Mouse (Mus musculus): ENCODE results near the gene Adrb1. TPM values are rescaled to one million over a fixed set of nuclear protein-coding genes. Genes with fewer than 3 reads are reported as not detected.

Gene Adrb1
- total RNA-seq, 1 experiment, result 0.36 TPM

DNA sequence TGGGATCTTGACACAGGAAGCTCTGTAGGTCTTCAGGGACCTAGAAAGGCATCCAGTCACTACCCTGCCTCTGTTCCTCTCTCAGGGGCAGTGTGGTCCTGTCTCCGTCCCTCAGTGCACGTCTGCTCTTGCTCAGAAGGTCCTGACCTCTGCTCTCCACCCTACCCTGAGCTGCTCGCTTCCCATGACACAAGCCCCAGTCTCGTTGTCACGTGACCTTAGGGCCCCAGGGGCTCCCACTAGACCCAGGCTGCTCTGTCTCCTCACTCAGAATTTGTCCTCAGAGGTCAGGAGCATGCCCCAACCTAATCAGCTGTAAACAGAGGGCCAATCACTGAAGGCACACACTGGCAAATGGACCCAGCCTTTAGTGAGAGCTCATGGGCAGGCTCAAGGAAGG, 29.5 kb upstream of the Adrb1 start:
- no peak for DNase-seq (ENCODE audit: low read depth, low spot score)
- TF ChIP-seq ZNF384 (IDR thresholded peaks at IDR 0.05; ENCODE audit: low read depth, low read length), result no peak
- no peak for TF ChIP-seq ZC3H11A (IDR thresholded peaks at IDR 0.05; ENCODE audit: borderline replicate concordance, low read depth, low read length)
- no peak for TF ChIP-seq MAFK (IDR thresholded peaks at IDR 0.05; ENCODE audit: insufficient read depth, low read depth, low read length)
- no peak for TF ChIP-seq CHD2 (IDR thresholded peaks at IDR 0.05; ENCODE audit: low read depth, low read length)
- TF ChIP-seq HCFC1 (IDR thresholded peaks at IDR 0.05; ENCODE audit: borderline replicate concordance, insufficient read depth, low read length), result no peak

DNA sequence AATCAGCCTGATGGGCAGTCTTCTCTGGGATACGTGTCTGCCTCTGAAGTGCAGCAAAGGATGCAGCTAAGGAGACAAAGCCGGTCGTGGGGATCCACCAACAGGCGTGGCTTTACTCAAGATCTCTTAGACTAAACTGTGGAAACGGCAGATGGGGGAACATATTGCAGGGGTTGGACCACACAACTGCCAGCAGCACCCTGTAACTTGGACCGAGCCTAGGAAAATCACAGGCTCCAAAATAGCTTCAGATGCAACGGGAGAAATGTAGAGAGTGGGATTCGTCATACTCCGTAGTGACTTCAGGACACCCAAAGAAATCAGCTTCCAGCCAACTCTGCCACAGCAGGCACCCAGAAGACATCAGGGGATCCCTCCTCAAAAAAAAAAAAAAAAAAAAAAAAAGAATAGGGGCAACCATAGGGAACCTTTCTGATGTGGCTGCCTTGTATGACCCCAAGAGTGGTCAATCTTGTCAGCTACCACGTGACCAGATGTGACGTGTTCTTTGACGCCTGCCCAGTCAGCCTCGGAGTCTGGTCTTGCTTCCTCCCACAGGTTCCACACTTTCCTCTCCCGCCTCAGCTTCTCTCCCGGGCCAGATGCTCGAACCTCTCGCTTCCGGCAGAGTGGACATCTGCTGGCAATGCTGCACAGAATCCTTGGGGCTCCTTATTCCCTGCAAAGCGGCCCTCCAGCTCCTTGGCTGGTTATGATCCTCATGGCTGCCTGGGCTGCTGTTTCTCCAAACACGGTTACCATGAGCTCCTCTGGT, 24.4 kb upstream of the Adrb1 start:
- H3K27ac ChIP-seq (ENCODE audit: insufficient read depth, low read depth, low read length, poor library complexity, severe bottlenecking), result no peak overlapping the region
- TF ChIP-seq ZC3H11A (IDR thresholded peaks at IDR 0.05; ENCODE audit: borderline replicate concordance, low read depth, low read length) (no peak), MAFK (IDR thresholded peaks at IDR 0.05; ENCODE audit: insufficient read depth, low read depth, low read length) (no peak), CHD2 (IDR thresholded peaks at IDR 0.05; ENCODE audit: low read depth, low read length) (no peak), ZNF384 (IDR thresholded peaks at IDR 0.05; ENCODE audit: low read depth, low read length) (no peak), HCFC1 (IDR thresholded peaks at IDR 0.05; ENCODE audit: borderline replicate concordance, insufficient read depth, low read length) (no peak)
- no peak overlapping the region for H3K4me3 ChIP-seq (ENCODE audit: insufficient read depth in 1 of 2, low read depth in 1 of 2, low read length in 2 of 2, poor library complexity in 1 of 2, severe bottlenecking in 1 of 2)
- H3K9ac ChIP-seq (ENCODE audit: insufficient read depth, low read depth, low read length, poor library complexity, severe bottlenecking), result no peak overlapping the region
- H3K9me3 ChIP-seq (ENCODE audit: control insufficient read depth, insufficient read depth, low read depth, low read length), result no peaks in the 10 kb centered on the region
- no peaks in the 10 kb centered on the region for H3K4me1 ChIP-seq (ENCODE audit: control insufficient read depth in 2 of 2, insufficient read depth in 2 of 2, low read length in 2 of 2, poor library complexity in 1 of 2)
- in situ Hi-C loops (cut with MboI; ENCODE audit: low sequenced_read_pairs in 2 of 2, unreplicated experiment in 2 of 2), result no loop called here
- H3K36me3 ChIP-seq (ENCODE audit: control insufficient read depth, insufficient read depth, low read length, poor library complexity, severe bottlenecking), result no peaks in the 10 kb centered on the region
- DNase-seq (ENCODE audit: low read depth, low spot score), result no peak

More for the DNA sequence above, 29.5 kb upstream of the Adrb1 start:
- H3K4me3 ChIP-seq (ENCODE audit: insufficient read depth in 1 of 2, low read depth in 1 of 2, low read length in 2 of 2, poor library complexity in 1 of 2, severe bottlenecking in 1 of 2), result no peak overlapping the region
- H3K36me3 ChIP-seq (ENCODE audit: control insufficient read depth, insufficient read depth, low read length, poor library complexity, severe bottlenecking), result no peaks in the 10 kb centered on the region
- H3K4me1 ChIP-seq (ENCODE audit: control insufficient read depth in 2 of 2, insufficient read depth in 2 of 2, low read length in 2 of 2, poor library complexity in 1 of 2), result peaks cover 2 to 4% of the 10 kb centered on the region in 2 experiments; a peak in 2 of 4 replicates
- in situ Hi-C loops (cut with MboI; ENCODE audit: low sequenced_read_pairs in 2 of 2, unreplicated experiment in 2 of 2), result no loop called here
- no peaks in the 10 kb centered on the region for H3K9me3 ChIP-seq (ENCODE audit: control insufficient read depth, insufficient read depth, low read depth, low read length)
- no peak overlapping the region for H3K27ac ChIP-seq (ENCODE audit: insufficient read depth, low read depth, low read length, poor library complexity, severe bottlenecking)
- no peak overlapping the region for H3K9ac ChIP-seq (ENCODE audit: insufficient read depth, low read depth, low read length, poor library complexity, severe bottlenecking)

DNA sequence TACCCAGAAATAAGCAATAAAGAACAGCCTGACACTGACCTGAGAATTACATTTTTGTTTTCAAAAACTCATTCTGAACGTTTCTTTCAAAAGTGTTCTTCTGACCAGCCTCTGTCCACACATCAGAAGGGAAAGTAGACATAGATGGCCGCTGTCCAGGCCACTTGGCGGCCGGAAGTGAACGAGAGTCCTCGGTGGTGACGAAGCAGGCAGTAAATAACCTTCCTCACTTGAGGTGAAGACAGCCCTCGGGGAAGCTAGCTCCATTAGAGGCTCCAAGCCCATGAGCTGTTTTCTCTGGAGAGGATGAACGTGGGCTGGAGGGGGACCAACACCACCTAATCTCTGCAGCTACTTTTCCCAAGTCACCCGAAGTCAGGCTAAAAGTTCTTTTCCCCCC, 21.2 kb upstream of the Adrb1 start:
- Histone ChIP-seq H3K4me3 (ENCODE audit: insufficient read depth in 1 of 2, low read depth in 1 of 2, low read length in 2 of 2, poor library complexity in 1 of 2, severe bottlenecking in 1 of 2) (no peak overlapping the region), H3K36me3 (ENCODE audit: control insufficient read depth, insufficient read depth, low read length, poor library complexity, severe bottlenecking) (no peaks in the 10 kb centered on the region), H3K9me3 (ENCODE audit: control insufficient read depth, insufficient read depth, low read depth, low read length) (no peaks in the 10 kb centered on the region), H3K4me1 (ENCODE audit: control insufficient read depth in 2 of 2, insufficient read depth in 2 of 2, low read length in 2 of 2, poor library complexity in 1 of 2) (no peaks in the 10 kb centered on the region), H3K9ac (ENCODE audit: insufficient read depth, low read depth, low read length, poor library complexity, severe bottlenecking) (no peak overlapping the region), H3K27ac (ENCODE audit: insufficient read depth, low read depth, low read length, poor library complexity, severe bottlenecking) (no peak overlapping the region)
- TF ChIP-seq ZC3H11A (IDR thresholded peaks at IDR 0.05; ENCODE audit: borderline replicate concordance, low read depth, low read length) (no peak), MAFK (IDR thresholded peaks at IDR 0.05; ENCODE audit: insufficient read depth, low read depth, low read length) (no peak), CHD2 (IDR thresholded peaks at IDR 0.05; ENCODE audit: low read depth, low read length) (no peak), ZNF384 (IDR thresholded peaks at IDR 0.05; ENCODE audit: low read depth, low read length) (no peak), HCFC1 (IDR thresholded peaks at IDR 0.05; ENCODE audit: borderline replicate concordance, insufficient read depth, low read length) (no peak)
- in situ Hi-C loops (cut with MboI; ENCODE audit: low sequenced_read_pairs in 2 of 2, unreplicated experiment in 2 of 2), result no loop called here
- no peak for DNase-seq (ENCODE audit: low read depth, low spot score)

DNA sequence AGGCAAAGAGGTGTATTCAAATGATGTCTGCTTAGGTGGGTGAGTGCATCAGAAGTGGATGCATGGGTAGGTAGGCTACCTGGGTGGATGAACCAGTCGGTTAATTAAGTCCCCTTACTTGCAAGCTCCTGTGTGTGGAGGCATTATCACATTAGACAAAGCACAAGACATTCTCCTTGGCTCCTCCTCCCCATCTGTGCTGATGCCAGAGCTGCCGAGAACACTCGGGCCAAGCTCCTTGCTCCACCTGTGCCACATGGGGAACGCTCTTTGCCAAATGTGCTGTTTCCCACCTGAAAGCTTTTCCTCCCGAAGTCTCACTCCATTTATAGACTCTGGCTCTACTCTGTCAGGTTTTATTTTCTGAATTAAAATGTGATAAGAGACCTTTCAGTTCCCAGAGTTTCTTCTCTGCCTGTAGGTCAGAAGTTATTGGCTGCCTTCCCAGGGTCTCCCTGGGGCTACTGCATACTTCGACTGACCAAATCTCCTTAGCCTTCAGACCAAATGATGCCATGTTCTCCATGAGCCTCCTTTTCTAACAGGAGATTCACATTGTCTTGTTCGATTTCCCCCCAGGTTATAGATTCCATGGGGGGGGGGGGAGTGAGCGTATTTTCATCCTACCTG, 20.5 kb upstream of the Adrb1 start:
- Histone ChIP-seq H3K4me3 (ENCODE audit: insufficient read depth in 1 of 2, low read depth in 1 of 2, low read length in 2 of 2, poor library complexity in 1 of 2, severe bottlenecking in 1 of 2) (no peak overlapping the region), H3K4me1 (ENCODE audit: control insufficient read depth in 2 of 2, insufficient read depth in 2 of 2, low read length in 2 of 2, poor library complexity in 1 of 2) (no peaks in the 10 kb centered on the region), H3K9ac (ENCODE audit: insufficient read depth, low read depth, low read length, poor library complexity, severe bottlenecking) (no peak overlapping the region), H3K9me3 (ENCODE audit: control insufficient read depth, insufficient read depth, low read depth, low read length) (no peaks in the 10 kb centered on the region), H3K27ac (ENCODE audit: insufficient read depth, low read depth, low read length, poor library complexity, severe bottlenecking) (no peak overlapping the region), H3K36me3 (ENCODE audit: control insufficient read depth, insufficient read depth, low read length, poor library complexity, severe bottlenecking) (no peaks in the 10 kb centered on the region)
- in situ Hi-C loops (cut with MboI; ENCODE audit: low sequenced_read_pairs in 2 of 2, unreplicated experiment in 2 of 2), result no loop called here
- no peak for TF ChIP-seq ZC3H11A (IDR thresholded peaks at IDR 0.05; ENCODE audit: borderline replicate concordance, low read depth, low read length)
- TF ChIP-seq HCFC1 (IDR thresholded peaks at IDR 0.05; ENCODE audit: borderline replicate concordance, insufficient read depth, low read length), result no peak
- TF ChIP-seq MAFK (IDR thresholded peaks at IDR 0.05; ENCODE audit: insufficient read depth, low read depth, low read length), result no peak
- TF ChIP-seq ZNF384 (IDR thresholded peaks at IDR 0.05; ENCODE audit: low read depth, low read length), result no peak
- no peak for TF ChIP-seq CHD2 (IDR thresholded peaks at IDR 0.05; ENCODE audit: low read depth, low read length)
- DNase-seq (ENCODE audit: low read depth, low spot score), result no peak

Data from ES-E14 (cell line).